Mouse (Mus musculus) stomach, embryonic 14.5 days (tissue): ENCODE data around the gene Gm42791. TPM values are rescaled to one million over a fixed set of nuclear protein-coding genes. Genes with fewer than 3 reads are reported as not detected.

Experiments
- ATAC-seq: fragments of 200-750 bp; cut with Nextera tagmentation; 2 replicates; pipeline ENCODE4 v1.8.0; 2017; ENCODE audit warnings: low read depth, moderate TSS enrichment; ENCODE audit not compliant: insufficient number of reproducible peaks, insufficient read depth, low FRiP score
- H3K27ac ChIP-seq: fragments of 300-500 bp; sonication (generic); 2 replicates; pipeline ENCODE4 v1.5.1; 2014; ENCODE audit warnings: mild to moderate bottlenecking, low read length, moderate library complexity, mixed read lengths
- H3K27me3 ChIP-seq: fragments of 300-500 bp; sonication (generic); 2 replicates; pipeline ENCODE4 v1.6.1; 2014; ENCODE audit warnings: low read length, control low read depth, mixed read lengths; ENCODE audit not compliant: control insufficient read depth, insufficient read depth
- H3K36me3 ChIP-seq: fragments of 300-500 bp; sonication (generic); 2 replicates; pipeline ENCODE4 v1.6.1; 2014; ENCODE audit warnings: mild to moderate bottlenecking, control low read depth, low read length, moderate library complexity, mixed read lengths; ENCODE audit not compliant: control insufficient read depth, insufficient read depth
- H3K4me1 ChIP-seq: fragments of 300-500 bp; sonication (generic); 2 replicates; pipeline ENCODE4 v1.6.1; 2014; ENCODE audit warnings: low read length, control low read depth, mixed read lengths; ENCODE audit not compliant: control insufficient read depth, insufficient read depth
- H3K4me2 ChIP-seq: fragments of 300-500 bp; sonication (generic); replicated peaks from 2 replicates; pipeline ENCODE4 v1.6.1; 2014; ENCODE audit warnings: low read depth, low read length, control low read depth
- H3K4me3 ChIP-seq: fragments of 300-500 bp; sonication (generic); 2 replicates; pipeline ENCODE4 v1.5.1; 2014; ENCODE audit warnings: low read depth, low read length, control low read depth
- H3K9ac ChIP-seq: fragments of 300-500 bp; sonication (generic); replicated peaks from 2 replicates; pipeline ENCODE4 v1.6.1; 2014; ENCODE audit warnings: low read depth, mild to moderate bottlenecking, control low read depth, low read length, moderate library complexity, mixed read lengths
- H3K9me3 ChIP-seq: fragments of 300-500 bp; sonication (generic); 2 replicates; pipeline ENCODE4 v1.6.1; 2016; ENCODE audit warnings: low read depth, low read length, control low read depth; ENCODE audit not compliant: control insufficient read depth
- WGBS: fragments of 180-500 bp; shearing (Covaris S2); extraction: QIAGEN DNeasy Blood & Tissue Kit; methylation state at CpG from one replicate; pipeline ENCODE4 v1.1.7; 2014; 5-methylcytosine and 5-hydroxymethylcytosine counted together
- polyA plus RNA-seq: library from polyadenylated mRNA; unstranded; fragments of >200 nt; fragmentation: Nextera tagmentation; extraction: Ambion mirVana; gene quantifications from 2 replicates; pipeline ENCODE4 v1.2.1, GENCODE M21; 2014

The Gm42791 gene
- polyA plus RNA-seq, 1 experiment from 2014 or later, result not detected

DNA sequence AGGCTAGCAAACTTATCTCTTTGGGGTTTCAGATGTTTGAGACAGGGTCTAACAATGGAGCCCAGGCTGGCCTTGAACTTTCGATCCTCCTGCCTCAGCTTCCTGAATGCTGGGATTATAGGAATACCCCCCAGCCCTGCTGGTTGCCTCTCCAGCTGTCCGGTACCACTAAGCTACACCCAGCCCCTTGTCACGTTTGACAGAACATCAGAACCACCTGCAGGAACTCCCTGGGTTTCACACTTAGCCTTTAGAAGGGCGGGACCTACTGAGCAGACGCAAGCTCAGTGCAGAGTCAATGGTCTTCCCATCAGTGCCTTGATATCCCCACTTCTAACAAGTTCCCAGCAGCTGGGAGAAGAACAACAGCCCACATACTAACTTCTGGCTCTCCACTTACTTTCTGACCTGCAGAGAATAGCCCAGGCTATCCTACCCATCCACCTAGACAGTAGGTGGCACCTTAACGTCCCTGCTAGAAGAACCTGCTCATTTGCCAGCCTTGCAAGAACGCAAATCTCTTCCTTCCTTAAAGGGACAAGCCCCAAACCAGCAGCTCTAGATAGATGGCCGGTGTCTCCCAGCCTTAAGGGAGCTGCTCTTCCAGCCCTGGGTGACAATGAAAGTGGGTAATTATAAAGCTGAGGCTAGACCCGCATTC is 10.9 kb upstream of the Gm42791 start:
- peak overlapping the region; percentile 7; the same call in 1 of the 2 replicates for H3K4me3 ChIP-seq
- H3K27ac ChIP-seq, result peak overlapping the region; percentile 64; the same call in 1 of the 2 replicates
- ATAC-seq, result no peak
- H3K4me1 ChIP-seq, result peaks cover 10% of the 10 kb centered on the region; the same call in 1 of the 2 replicates
- 57% methylated on average over 9 of the region's 9 CpGs for WGBS
- peak overlapping the region; percentile 52 for H3K4me2 ChIP-seq
- H3K9ac ChIP-seq, result no peak overlapping the region
- no peaks in the 10 kb centered on the region for H3K9me3 ChIP-seq
- H3K27me3 ChIP-seq, result no peaks in the 10 kb centered on the region
- no peaks in the 10 kb centered on the region for H3K36me3 ChIP-seq

DNA sequence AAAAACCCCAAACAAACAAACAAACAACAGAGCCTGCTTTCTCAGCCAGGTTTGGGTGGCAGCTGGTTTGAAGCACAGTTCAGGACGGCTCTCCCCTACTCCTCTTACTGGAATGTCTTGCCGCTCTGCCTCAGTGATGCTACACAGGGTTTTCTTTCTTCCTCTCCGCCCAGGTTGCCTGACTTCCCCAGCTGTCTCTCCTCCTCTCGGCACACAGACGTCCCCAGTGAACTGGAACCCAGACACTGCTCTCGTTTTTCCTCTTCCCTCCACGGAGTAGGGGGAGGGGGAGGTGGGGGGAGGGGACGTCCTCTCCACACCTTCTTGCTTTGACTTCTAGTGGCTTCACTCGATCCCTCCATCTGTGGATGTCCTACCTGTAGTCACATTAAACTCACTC is 10.1 kb upstream of the Gm42791 start:
- Histone ChIP-seq H3K36me3 (no peaks in the 10 kb centered on the region), H3K9ac (no peak overlapping the region), H3K4me3 (no peak overlapping the region), H3K4me1 (peaks cover 10% of the 10 kb centered on the region; the same call in 1 of the 2 replicates), H3K9me3 (no peaks in the 10 kb centered on the region), H3K4me2 (no peak overlapping the region), H3K27ac (no peak overlapping the region), H3K27me3 (no peaks in the 10 kb centered on the region)
- WGBS, result 30% methylated on average over 9 of the region's 9 CpGs
- no peak for ATAC-seq

DNA sequence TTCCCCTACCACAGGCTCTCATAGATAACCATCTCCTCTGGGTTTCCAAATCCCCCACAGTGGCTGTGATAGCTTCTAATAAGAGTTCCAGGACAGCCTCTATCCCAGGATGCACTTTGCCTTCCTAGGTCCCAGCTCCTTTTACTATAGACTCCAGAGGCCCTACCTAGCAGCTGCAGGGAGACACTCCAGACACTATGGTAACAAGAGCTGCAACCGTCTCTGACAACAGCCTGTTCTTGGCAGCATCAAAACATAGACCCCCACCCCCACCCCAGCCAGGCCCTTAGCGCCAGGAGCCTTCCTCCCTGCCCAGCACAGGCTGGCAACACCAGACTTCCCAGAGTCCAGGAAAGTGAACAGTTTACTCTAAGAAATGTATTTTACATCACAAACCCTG is 8.2 kb upstream of the Gm42791 start:
- Histone ChIP-seq H3K4me2 (no peak overlapping the region), H3K36me3 (no peaks in the 10 kb centered on the region), H3K9ac (no peak overlapping the region), H3K27ac (no peak overlapping the region), H3K4me1 (peaks cover 10% of the 10 kb centered on the region; the same call in 1 of the 2 replicates), H3K4me3 (no peak overlapping the region), H3K9me3 (no peaks in the 10 kb centered on the region), H3K27me3 (no peaks in the 10 kb centered on the region)
- WGBS, result 37% methylated on average over 2 of the region's 2 CpGs
- ATAC-seq, result no peak

DNA sequence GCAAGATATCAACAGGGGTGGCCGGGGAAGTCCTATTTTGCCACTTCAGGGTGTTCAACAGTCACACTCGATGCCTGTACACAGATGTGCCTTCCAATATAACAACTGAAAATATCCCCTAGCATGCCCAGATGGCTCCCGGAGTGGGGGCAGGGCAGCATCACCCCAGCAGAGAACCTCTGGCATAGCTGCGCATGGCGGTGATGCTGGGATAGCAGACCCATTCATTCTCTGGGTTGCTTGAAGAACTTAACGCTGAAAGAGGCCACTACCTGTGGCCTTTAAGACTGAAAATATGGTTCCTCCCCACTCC is 7.8 kb upstream of the Gm42791 start:
- no peaks in the 10 kb centered on the region for H3K27me3 ChIP-seq
- no peak for ATAC-seq
- H3K36me3 ChIP-seq, result no peaks in the 10 kb centered on the region
- H3K9ac ChIP-seq, result no peak overlapping the region
- WGBS, result 72% methylated on average over 6 of the region's 6 CpGs
- no peak overlapping the region for H3K27ac ChIP-seq
- no peak overlapping the region for H3K4me2 ChIP-seq
- peaks cover 10% of the 10 kb centered on the region; the same call in 1 of the 2 replicates for H3K4me1 ChIP-seq
- no peaks in the 10 kb centered on the region for H3K9me3 ChIP-seq
- no peak overlapping the region for H3K4me3 ChIP-seq

DNA sequence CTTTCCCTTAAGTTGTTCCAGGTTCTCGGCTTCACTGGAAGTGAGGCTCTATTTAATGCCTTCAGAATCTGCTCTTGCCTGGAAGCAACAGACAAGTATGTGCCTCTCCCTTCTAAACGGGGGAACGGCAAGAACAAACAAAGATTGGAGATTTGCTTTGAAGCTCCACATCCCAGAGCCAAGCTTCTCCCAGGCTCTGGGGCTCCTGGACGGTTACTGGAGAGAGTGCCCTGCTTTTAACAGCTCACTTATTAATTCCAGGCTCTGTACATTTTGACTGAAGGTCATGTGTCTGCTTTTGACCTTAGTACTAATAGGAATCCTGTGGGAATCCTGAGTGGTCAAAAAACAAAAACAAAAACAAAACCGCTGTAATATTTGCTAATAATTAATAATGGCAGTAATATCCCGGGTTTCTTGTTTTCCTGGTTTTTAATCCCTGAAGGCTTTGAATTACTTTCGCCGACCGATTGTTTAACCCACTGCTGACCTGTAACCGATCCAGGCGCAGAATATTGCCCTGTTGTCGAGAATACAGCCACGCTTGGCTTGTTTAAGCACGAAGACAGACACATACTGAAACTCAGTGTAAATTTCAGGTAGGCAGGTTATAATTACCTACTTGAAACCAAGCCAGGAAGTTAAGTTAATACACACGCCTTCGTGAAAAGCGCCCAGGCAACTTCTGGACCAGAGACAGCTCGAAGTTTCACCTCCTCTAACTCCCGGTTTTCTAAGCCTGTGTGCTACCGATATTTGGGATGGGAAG is 7.3 kb upstream of the Gm42791 start:
- H3K9ac ChIP-seq, result no peak overlapping the region
- WGBS, result 47% methylated on average over 20 of the region's 20 CpGs
- ATAC-seq, result no peak

DNA sequence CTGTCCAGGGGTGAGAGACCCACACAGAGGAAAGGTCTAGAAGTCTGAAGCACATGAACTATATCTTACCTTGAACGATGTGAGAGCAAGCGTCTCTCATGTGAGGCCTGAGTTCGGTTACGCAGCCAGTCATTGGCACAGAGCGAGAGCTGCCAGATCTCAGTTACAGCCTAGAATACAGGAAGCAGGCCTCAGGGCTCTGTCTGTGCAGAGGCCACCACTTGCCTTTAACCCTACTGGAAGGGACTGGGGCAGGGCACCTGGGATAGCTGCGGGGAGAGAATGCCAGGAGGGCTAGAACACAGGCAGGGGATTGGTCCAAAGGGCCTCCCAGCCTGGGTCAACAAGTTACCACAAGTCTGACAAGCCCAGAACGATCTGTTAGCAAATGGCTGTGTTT is 4.9 kb upstream of the Gm42791 start:
- no peak overlapping the region for H3K27ac ChIP-seq
- 91% methylated on average over 7 of the region's 7 CpGs for WGBS
- no peak overlapping the region for H3K4me3 ChIP-seq
- no peak for ATAC-seq
- H3K4me1 ChIP-seq, result 0 out of 2 replicates have a peak, but pooled peaks cover 4% of the 10 kb centered on the region
- no peaks in the 10 kb centered on the region for H3K36me3 ChIP-seq
- no peak overlapping the region for H3K9ac ChIP-seq
- no peaks in the 10 kb centered on the region for H3K27me3 ChIP-seq
- no peaks in the 10 kb centered on the region for H3K9me3 ChIP-seq
- H3K4me2 ChIP-seq, result no peak overlapping the region

More for the DNA sequence above, 7.3 kb upstream of the Gm42791 start:
- Histone ChIP-seq H3K4me2 (no peak overlapping the region), H3K27ac (peak overlapping the region; percentile 52; the same call in 1 of the 2 replicates), H3K4me3 (no peak overlapping the region), H3K4me1 (peaks cover 10% of the 10 kb centered on the region; the same call in 1 of the 2 replicates), H3K9me3 (no peaks in the 10 kb centered on the region), H3K36me3 (no peaks in the 10 kb centered on the region), H3K27me3 (no peaks in the 10 kb centered on the region)

DNA sequence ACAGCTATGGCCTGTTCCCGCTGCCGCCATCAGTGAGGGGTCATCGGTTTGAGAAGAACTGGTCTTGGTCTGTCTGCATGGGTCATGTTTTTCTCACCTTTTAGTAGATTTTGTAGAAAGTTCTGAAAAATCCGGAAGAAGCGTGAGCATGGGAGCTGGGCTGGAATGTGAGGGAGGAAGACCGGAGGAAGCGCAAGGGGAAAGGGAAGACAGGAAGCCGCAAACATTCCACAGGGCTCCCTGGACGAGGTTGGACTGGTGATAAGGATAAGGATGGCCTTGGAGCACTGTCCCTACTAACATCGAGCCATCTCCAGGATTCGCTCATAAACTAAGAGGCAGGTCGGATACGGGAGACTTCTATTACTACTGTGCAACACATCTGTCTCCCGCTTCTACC is 3.6 kb upstream of the Gm42791 start:
- 82% methylated on average over 14 of the region's 14 CpGs for WGBS
- H3K27me3 ChIP-seq, result no peaks in the 10 kb centered on the region
- ATAC-seq, result no peak
- H3K4me2 ChIP-seq, result no peak overlapping the region
- H3K27ac ChIP-seq, result no peak overlapping the region
- no peaks in the 10 kb centered on the region for H3K36me3 ChIP-seq
- peaks cover 12% of the 10 kb centered on the region for H3K4me1 ChIP-seq
- H3K4me3 ChIP-seq, result no peak overlapping the region
- H3K9ac ChIP-seq, result no peak overlapping the region
- H3K9me3 ChIP-seq, result no peaks in the 10 kb centered on the region

DNA sequence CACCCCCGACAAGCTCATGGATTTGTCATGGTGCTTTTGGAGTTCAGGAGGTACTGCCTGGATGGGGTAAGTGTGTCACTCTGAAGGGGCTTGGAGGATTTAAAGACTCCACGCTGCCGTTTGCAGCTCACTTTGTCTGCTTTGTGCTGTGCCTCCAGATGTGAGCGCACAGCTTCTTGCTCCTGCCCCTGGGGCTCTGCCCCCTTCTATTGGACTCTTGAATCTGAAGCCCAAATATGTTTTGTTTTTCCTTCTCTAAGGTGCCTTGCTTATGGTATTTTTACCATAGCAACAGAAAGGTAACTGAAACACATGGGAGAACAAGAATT is 1.7 kb upstream of the Gm42791 start:
- Histone ChIP-seq H3K27me3 (no peaks in the 10 kb centered on the region), H3K9ac (no peak overlapping the region), H3K4me2 (no peak overlapping the region), H3K4me1 (peaks cover 13% of the 10 kb centered on the region), H3K27ac (no peak overlapping the region), H3K4me3 (no peak overlapping the region), H3K9me3 (0 out of 2 replicates have a peak, but pooled peaks cover 4% of the 10 kb centered on the region), H3K36me3 (no peaks in the 10 kb centered on the region)
- ATAC-seq, result no peak
- WGBS, result 61% methylated on average over 4 of the region's 4 CpGs
